Mouse (Mus musculus) bone marrow, adult 2 months (tissue): Measurements from ENCODE around the gene Sept9. TPM values are rescaled to one million over a fixed set of nuclear protein-coding genes. Genes with fewer than 3 reads are reported as not detected.

Experiments
- H3K27ac ChIP-seq: fragments of 200-500 bp; 2 replicates; pipeline ENCODE4 v1.5.1; 2012; ENCODE audit warnings: low read depth, mild to moderate bottlenecking, control low read depth, inconsistent platforms, low read length; ENCODE audit not compliant: control insufficient read depth, poor library complexity, insufficient read depth
- H3K4me1 ChIP-seq: fragments of 200-500 bp; 2 replicates; pipeline ENCODE4 v1.6.1; 2011; ENCODE audit warnings: low read length; ENCODE audit not compliant: control insufficient read depth, insufficient read depth
- H3K4me3 ChIP-seq: fragments of 200-500 bp; replicated peaks from 2 replicates; pipeline ENCODE3; 2011; ENCODE audit warnings: mild to moderate bottlenecking, low read depth, low read length, control low read depth; ENCODE audit not compliant: control insufficient read depth
- CTCF ChIP-seq: fragments of 200-500 bp; IDR thresholded peaks from 2 replicates; pipeline ENCODE4 v1.5.1; 2011; ENCODE audit warnings: low read length, control low read depth; ENCODE audit not compliant: control insufficient read depth, insufficient read depth
- POLR2A ChIP-seq: fragments of 200-500 bp; IDR thresholded peaks from 2 replicates; pipeline ENCODE4 v1.6.1; 2011; ENCODE audit warnings: low read depth, mild to moderate bottlenecking, control low read depth, low read length, borderline replicate concordance; ENCODE audit not compliant: control insufficient read depth
- WGBS: fragments of 180-500 bp; shearing (Covaris S2); methylation state at CpG from one replicate; pipeline ENCODE4 v1.1.7; 2018; 5-methylcytosine and 5-hydroxymethylcytosine counted together
- polyA plus RNA-seq: library from polyadenylated mRNA; stranded (reverse); fragments of >200 nt; gene quantifications from 2 replicates; pipeline ENCODE4 v1.2.4, GENCODE M21; 2011; ENCODE audit warnings: low replicate concordance; ENCODE audit not compliant: missing spikeins, insufficient read depth, insufficient read length

Gene Sept9
- polyA plus RNA-seq, 1 experiment, result 51.6 TPM

GRCm38 (mm10) chr11:117318202-117318601 lies 118.7 kb downstream of the Sept9 start:
- Histone ChIP-seq H3K4me3 (no peak overlapping the region), H3K4me1 (peaks cover 28% of the 10 kb centered on the region), H3K27ac (peak overlapping the region; percentile 96)
- TF ChIP-seq POLR2A (no peak), CTCF (no peak)
- WGBS, result 67% methylated on average over 3 of the region's 3 CpGs

- Histone ChIP-seq H3K4me1 (peaks cover 31% of the 10 kb centered on the region), H3K27ac (peak overlapping the region; percentile 96), H3K4me3 (no peak overlapping the region)
- 17% methylated on average over 12 of the region's 12 CpGs for WGBS
- no peak for TF ChIP-seq POLR2A
- TF ChIP-seq CTCF, result no peak
Measured at GRCm38 (mm10) chr11:117318731-117319542, 119.5 kb downstream of the Sept9 start.

- H3K4me1 ChIP-seq, result peaks cover 36% of the 10 kb centered on the region
- 10% methylated on average over 15 of the region's 15 CpGs for WGBS
- peak overlapping the region; percentile 96 for H3K27ac ChIP-seq
- TF ChIP-seq CTCF, result 0 out of 2 replicates have a peak, but pooled peaks have one; percentile 24
- TF ChIP-seq POLR2A, result peak; percentile 65; the same call in 1 of the 2 replicates
- H3K4me3 ChIP-seq, result no peak overlapping the region
Measured at GRCm38 (mm10) chr11:117319543-117320335, 120.3 kb downstream of the Sept9 start.

GRCm38 (mm10) chr11:117320482-117320881 lies 121.0 kb downstream of the Sept9 start:
- Histone ChIP-seq H3K27ac (peak overlapping the region; percentile 96), H3K4me3 (no peak overlapping the region), H3K4me1 (peaks cover 39% of the 10 kb centered on the region)
- 4% methylated on average over 3 of the region's 3 CpGs for WGBS
- TF ChIP-seq POLR2A (peak; percentile 47; the same call in 1 of the 2 replicates), CTCF (no peak)

GRCm38 (mm10) chr11:117321311-117321971 lies 122.0 kb downstream of the Sept9 start:
- no peak overlapping the region for H3K4me3 ChIP-seq
- TF ChIP-seq CTCF (no peak), POLR2A (no peak)
- 69% methylated on average over 9 of the region's 9 CpGs for whole genome bisulfite sequencing
- H3K27ac ChIP-seq, result peak overlapping the region; percentile 4; the same call in 1 of the 2 replicates
- peaks cover 39% of the 10 kb centered on the region for H3K4me1 ChIP-seq

- Histone ChIP-seq H3K27ac (no peak overlapping the region), H3K4me1 (peaks cover 37% of the 10 kb centered on the region), H3K4me3 (no peak overlapping the region)
- TF ChIP-seq CTCF (no peak), POLR2A (no peak)
- WGBS, result 61% methylated on average over 3 of the region's 3 CpGs
Measured at GRCm38 (mm10) chr11:117322311-117322710, 122.8 kb downstream of the Sept9 start.

- WGBS, result 71% methylated on average over 15 of the region's 15 CpGs
- TF ChIP-seq CTCF (no peak), POLR2A (0 out of 2 replicates have a peak, but pooled peaks have one; percentile 23)
- Histone ChIP-seq H3K27ac (no peak overlapping the region), H3K4me1 (peaks cover 34% of the 10 kb centered on the region), H3K4me3 (no peak overlapping the region)
Measured at GRCm38 (mm10) chr11:117322730-117323579, 123.5 kb downstream of the Sept9 start.
